Mouse (Mus musculus): ENCODE results near the gene Vmn2r42. TPM values are rescaled to one million over a fixed set of nuclear protein-coding genes. Genes with fewer than 3 reads are reported as not detected.

The Vmn2r42 gene
- total RNA-seq (2023), result not detected

GRCm38 (mm10) chr7:8200220-8200619 is at the start of gene Vmn2r42:
TSS of gene Vmn2r42 (minus strand) at chr7:8200320.

GRCm38 (mm10) chr7:8161554-8161953 is 38.6 kb downstream of the Vmn2r42 start, which contains the start of gene Vmn2r41:
TSS of gene Vmn2r41 (minus strand) at chr7:8161654.

Other genes starting within 250 kb of the Vmn2r42 start
- not detected for gene Vmn2r41, start 38.7 kb downstream of the Vmn2r42 start, total RNA-seq (2023)
- not detected for gene Vmn2r43, start 60.3 kb upstream of the Vmn2r42 start, total RNA-seq (2023)
- gene Vmn2r44, start 183.0 kb upstream of the Vmn2r42 start, total RNA-seq (2023), result not detected

All from neutrophil, adult 59 days (primary cell).